Mouse (Mus musculus): ENCODE measurements around the gene Amdhd1.

GRCm38 (mm10) chr10:93525329-93525728 is 14.5 kb downstream of the Amdhd1 start:
- TF ChIP-seq USF1 (IDR thresholded peaks at IDR 0.05; ENCODE audit: low read depth) = no peak
- TF ChIP-seq POLR2A (IDR thresholded peaks at IDR 0.05; ENCODE audit: insufficient read length, low read depth) = no peak
- no peak for TF ChIP-seq TCF12 (IDR thresholded peaks at IDR 0.05; ENCODE audit: insufficient read depth, poor library complexity, severe bottlenecking)
- no peak for TF ChIP-seq POLR2AphosphoS2 (IDR thresholded peaks at IDR 0.05; ENCODE audit: insufficient read length, low read depth)
- no peak for TF ChIP-seq CEBPB (IDR thresholded peaks at IDR 0.05; ENCODE audit: insufficient read depth, poor library complexity, severe bottlenecking)
- TF ChIP-seq MYOG (IDR thresholded peaks at IDR 0.05; ENCODE audit: control insufficient read depth in 1 of 3, insufficient read depth in 1 of 3, insufficient read length in 2 of 3, low read depth in 2 of 3) = no peak
- no peak for TF ChIP-seq REST (IDR thresholded peaks at IDR 0.05; ENCODE audit: insufficient read depth, insufficient read length)
- TF ChIP-seq MAX (IDR thresholded peaks at IDR 0.05; ENCODE audit: low read depth) = no peak
- TF ChIP-seq E2F4 (IDR thresholded peaks at IDR 0.05; ENCODE audit: insufficient read depth) = no peak
- no peak for TF ChIP-seq TCF3 (IDR thresholded peaks at IDR 0.05; ENCODE audit: insufficient read length, low read depth)
- TF ChIP-seq MYOD1 (IDR thresholded peaks at IDR 0.05; ENCODE audit: control insufficient read depth in 1 of 3, insufficient read length in 2 of 3, low read depth in 2 of 3) = no peak
